Mouse (Mus musculus): ENCODE measurements around the gene Rnaset2a. TPM values are rescaled to one million over a fixed set of nuclear protein-coding genes. Genes with fewer than 3 reads are reported as not detected.
"Not testable (repeated sequence)": the region's sequence is repeated elsewhere in the genome, so short reads cannot be mapped to it uniquely, and the experiment has no call there.

Rnaset2a gene
- total and polyA plus RNA-seq, 2 experiments from 2014 or later = 15.1 to 17.4 TPM

- 90% methylated on average over 5 of the region's 5 CpGs for WGBS
- Histone ChIP-seq H3K4me3 (ENCODE audit: low read depth, low read length) (no peak overlapping the region), H3K36me3 (ENCODE audit: insufficient read depth, low read length) (peaks cover 53% of the 10 kb centered on the region), H3K4me1 (ENCODE audit: insufficient read depth, low read length) (no peaks in the 10 kb centered on the region), H3K9ac (replicated peaks; ENCODE audit: low read length, poor library complexity, severe bottlenecking) (no peak overlapping the region), H3K9me3 (ENCODE audit: low read length) (no peaks in the 10 kb centered on the region), H3K4me2 (ENCODE audit: low read depth, low read length, poor library complexity, severe bottlenecking) (no peak overlapping the region), H3K27ac (ENCODE audit: low read depth, low read length) (no peak overlapping the region), H3K27me3 (ENCODE audit: insufficient read depth, low read length) (no peaks in the 10 kb centered on the region)
- no peak for DNase-seq (ENCODE audit: low spot score)
- no peak for TF ChIP-seq CTCF (IDR thresholded peaks at IDR 0.05)
- ATAC-seq (ENCODE audit: low FRiP score) = no peak
Observed at GRCm38 (mm10) chr17:8183815-8184214, 35.9 kb upstream of the Rnaset2a start.

DNA sequence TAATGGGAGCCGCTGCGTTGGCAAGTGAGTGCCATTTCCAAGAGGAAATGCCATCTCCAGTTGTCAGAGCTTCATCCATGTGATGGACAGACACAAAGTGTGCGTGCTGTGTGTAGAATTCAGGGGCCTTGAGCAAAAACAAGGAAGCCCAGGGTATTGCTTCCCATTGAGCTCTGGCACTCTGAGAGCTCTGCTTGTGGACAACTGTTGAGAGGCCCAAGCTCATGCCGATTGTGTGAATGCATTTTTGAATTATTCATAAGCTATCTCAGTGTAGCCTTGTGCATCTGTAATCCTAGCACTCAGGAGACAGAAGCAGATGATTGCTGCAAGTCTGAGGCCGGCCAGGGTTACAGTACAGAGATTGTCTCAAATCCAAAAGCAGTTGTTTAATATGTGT lies 29.2 kb upstream of the Rnaset2a start:
- Histone ChIP-seq H3K4me1 (ENCODE audit: insufficient read depth, low read length) (no peaks in the 10 kb centered on the region), H3K27me3 (ENCODE audit: insufficient read depth, low read length) (no peaks in the 10 kb centered on the region), H3K4me2 (ENCODE audit: low read depth, low read length, poor library complexity, severe bottlenecking) (no peak overlapping the region), H3K4me3 (ENCODE audit: low read depth, low read length) (no peak overlapping the region), H3K9ac (replicated peaks; ENCODE audit: low read length, poor library complexity, severe bottlenecking) (no peak overlapping the region), H3K36me3 (ENCODE audit: insufficient read depth, low read length) (peaks cover 48% of the 10 kb centered on the region), H3K9me3 (ENCODE audit: low read length) (no peaks in the 10 kb centered on the region), H3K27ac (ENCODE audit: low read depth, low read length) (no peak overlapping the region)
- peak; percentile 62 for DNase-seq (ENCODE audit: low spot score)
- ATAC-seq (ENCODE audit: low FRiP score) = peak; percentile 65; the same call in 1 of the 2 replicates
- WGBS = 34% methylated on average over 5 of the region's 5 CpGs
- TF ChIP-seq CTCF (IDR thresholded peaks at IDR 0.05) = no peak

DNA sequence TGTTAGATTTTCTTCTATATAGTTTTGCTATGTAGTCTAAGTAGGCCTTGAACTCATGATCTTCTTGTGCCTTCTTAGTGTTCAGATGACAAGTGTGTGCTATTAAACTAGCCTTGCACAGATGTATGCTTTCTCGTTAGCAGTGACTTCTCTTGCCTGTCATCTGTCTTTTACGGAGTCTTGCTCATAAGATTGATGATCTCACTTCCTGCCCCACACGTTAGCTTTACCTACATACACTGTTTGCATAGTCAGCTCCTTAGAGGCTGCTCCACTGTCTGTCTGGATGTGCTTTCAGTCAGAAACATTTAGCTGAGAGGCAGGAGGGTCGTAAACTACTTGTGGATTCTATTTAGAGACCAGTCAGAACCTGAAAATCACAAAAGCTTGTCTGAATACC lies 23.2 kb upstream of the Rnaset2a start:
- Histone ChIP-seq H3K4me1 (ENCODE audit: insufficient read depth, low read length) (no peaks in the 10 kb centered on the region), H3K9ac (replicated peaks; ENCODE audit: low read length, poor library complexity, severe bottlenecking) (no peak overlapping the region), H3K4me2 (ENCODE audit: low read depth, low read length, poor library complexity, severe bottlenecking) (no peak overlapping the region), H3K36me3 (ENCODE audit: insufficient read depth, low read length) (peaks cover 44% of the 10 kb centered on the region), H3K4me3 (ENCODE audit: low read depth, low read length) (no peak overlapping the region), H3K27ac (ENCODE audit: low read depth, low read length) (no peak overlapping the region), H3K27me3 (ENCODE audit: insufficient read depth, low read length) (no peaks in the 10 kb centered on the region), H3K9me3 (ENCODE audit: low read length) (no peaks in the 10 kb centered on the region)
- 87% methylated on average over 4 of the region's 4 CpGs for WGBS
- DNase-seq (ENCODE audit: low spot score) = no peak
- no peak for ATAC-seq (ENCODE audit: low FRiP score)
- no peak for TF ChIP-seq CTCF (IDR thresholded peaks at IDR 0.05)

GRCm38 (mm10) chr17:8170331-8170730 lies 22.4 kb upstream of the Rnaset2a start:
- Histone ChIP-seq H3K27ac (ENCODE audit: low read depth, low read length) (no peak overlapping the region), H3K4me2 (ENCODE audit: low read depth, low read length, poor library complexity, severe bottlenecking) (no peak overlapping the region), H3K4me3 (ENCODE audit: low read depth, low read length) (no peak overlapping the region), H3K9ac (replicated peaks; ENCODE audit: low read length, poor library complexity, severe bottlenecking) (no peak overlapping the region), H3K9me3 (ENCODE audit: low read length) (no peaks in the 10 kb centered on the region), H3K27me3 (ENCODE audit: insufficient read depth, low read length) (no peaks in the 10 kb centered on the region), H3K36me3 (ENCODE audit: insufficient read depth, low read length) (peaks cover 40% of the 10 kb centered on the region), H3K4me1 (ENCODE audit: insufficient read depth, low read length) (no peaks in the 10 kb centered on the region)
- ATAC-seq (ENCODE audit: low FRiP score) (no peak), DNase-seq (ENCODE audit: low spot score) (no peak)
- 94% methylated on average over 7 of the region's 7 CpGs for WGBS
- no peak for TF ChIP-seq CTCF (IDR thresholded peaks at IDR 0.05)

- H3K36me3 ChIP-seq (ENCODE audit: insufficient read depth, low read length) = peaks cover 22% of the 10 kb centered on the region
- not testable (repeated sequence) for DNase-seq (ENCODE audit: low spot score); H3K27me3 ChIP-seq (ENCODE audit: insufficient read depth, low read length); H3K9ac ChIP-seq (replicated peaks; ENCODE audit: low read length, poor library complexity, severe bottlenecking); H3K9me3 ChIP-seq (ENCODE audit: low read length); H3K27ac ChIP-seq (ENCODE audit: low read depth, low read length); H3K4me1 ChIP-seq (ENCODE audit: insufficient read depth, low read length); ATAC-seq (ENCODE audit: low FRiP score); H3K4me3 ChIP-seq (ENCODE audit: low read depth, low read length); H3K4me2 ChIP-seq (ENCODE audit: low read depth, low read length, poor library complexity, severe bottlenecking)
- 95% methylated on average over 6 of the region's 8 CpGs for WGBS
Observed at GRCm38 (mm10) chr17:8167436-8167835, 19.5 kb upstream of the Rnaset2a start.

DNA sequence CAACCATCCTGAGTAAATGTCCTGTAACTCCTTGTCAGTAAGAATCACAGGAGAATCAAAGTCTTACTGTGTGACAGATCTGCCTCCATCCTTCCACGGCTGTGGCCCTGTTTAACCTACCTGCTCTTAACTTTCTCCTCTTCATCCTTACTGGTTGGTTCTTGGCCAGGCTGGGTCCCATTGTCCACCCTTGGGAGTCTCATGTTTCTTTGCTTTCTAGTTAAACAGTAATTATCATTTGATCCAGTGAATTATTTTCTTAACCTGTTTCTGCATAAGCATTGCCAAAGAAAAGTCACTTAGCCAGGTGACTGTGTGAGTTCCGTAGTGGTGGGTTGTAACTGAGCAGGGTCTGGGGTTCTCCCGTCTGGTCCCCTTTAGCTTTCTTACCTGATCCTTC lies 18.6 kb upstream of the Rnaset2a start:
- H3K27ac ChIP-seq (ENCODE audit: low read depth, low read length); H3K4me1 ChIP-seq (ENCODE audit: insufficient read depth, low read length); H3K4me3 ChIP-seq (ENCODE audit: low read depth, low read length); H3K9ac ChIP-seq (replicated peaks; ENCODE audit: low read length, poor library complexity, severe bottlenecking); H3K27me3 ChIP-seq (ENCODE audit: insufficient read depth, low read length); ATAC-seq (ENCODE audit: low FRiP score); H3K9me3 ChIP-seq (ENCODE audit: low read length); DNase-seq (ENCODE audit: low spot score): not testable (repeated sequence)
- 80% methylated on average over 1 of the region's 3 CpGs for WGBS
- Histone ChIP-seq H3K4me2 (ENCODE audit: low read depth, low read length, poor library complexity, severe bottlenecking) (peak overlapping the region; percentile 18; the same call in 1 of the 2 replicates), H3K36me3 (ENCODE audit: insufficient read depth, low read length) (peaks cover 14% of the 10 kb centered on the region)

DNA sequence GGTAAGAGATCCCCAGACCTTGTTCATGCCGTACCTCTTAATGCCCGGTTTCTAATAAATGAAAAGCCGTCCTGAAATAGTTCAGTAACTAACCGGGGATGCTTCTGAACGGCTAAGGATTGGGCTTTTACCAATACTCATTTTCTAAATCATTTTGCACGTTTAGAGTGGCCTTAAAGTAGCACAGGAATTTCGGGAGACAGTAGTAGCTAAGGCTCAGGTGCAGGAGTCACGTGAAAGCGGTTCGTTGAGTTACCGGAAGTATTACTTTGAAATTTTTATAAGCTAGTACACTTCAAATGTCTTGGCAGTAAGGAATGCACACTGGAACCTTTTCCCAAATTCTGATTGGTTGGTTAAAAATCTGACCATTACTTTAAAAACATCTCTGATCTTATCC lies 18.1 kb upstream of the Rnaset2a start:
- H3K9me3 ChIP-seq (ENCODE audit: low read length); H3K4me1 ChIP-seq (ENCODE audit: insufficient read depth, low read length); H3K27ac ChIP-seq (ENCODE audit: low read depth, low read length); DNase-seq (ENCODE audit: low spot score); H3K9ac ChIP-seq (replicated peaks; ENCODE audit: low read length, poor library complexity, severe bottlenecking); H3K36me3 ChIP-seq (ENCODE audit: insufficient read depth, low read length); H3K27me3 ChIP-seq (ENCODE audit: insufficient read depth, low read length); ATAC-seq (ENCODE audit: low FRiP score): not testable (repeated sequence)
- WGBS = 2% methylated on average over 10 of the region's 11 CpGs
- Histone ChIP-seq H3K4me3 (ENCODE audit: low read depth, low read length) (peak overlapping the region; percentile 40), H3K4me2 (ENCODE audit: low read depth, low read length, poor library complexity, severe bottlenecking) (peak overlapping the region; percentile 34; the same call in 1 of the 2 replicates)

DNA sequence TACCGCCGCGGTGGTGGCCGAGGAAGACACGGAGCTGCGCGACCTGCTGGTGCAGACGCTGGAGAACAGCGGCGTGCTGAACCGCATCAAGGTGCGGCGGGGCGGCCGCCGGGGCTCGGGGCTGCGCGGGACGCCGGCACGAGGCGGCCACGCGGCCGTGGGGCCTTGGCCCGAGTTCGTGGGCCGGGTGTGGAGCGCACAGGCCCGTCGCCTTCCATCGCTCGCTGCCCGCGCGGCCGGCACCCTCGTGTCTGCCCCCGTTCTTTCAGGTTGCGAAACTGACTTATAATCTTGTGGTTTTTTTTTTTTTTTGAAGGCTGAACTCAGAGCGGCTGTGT lies 17.7 kb upstream of the Rnaset2a start:
- H3K4me1 ChIP-seq (ENCODE audit: insufficient read depth, low read length); H3K27me3 ChIP-seq (ENCODE audit: insufficient read depth, low read length); H3K9me3 ChIP-seq (ENCODE audit: low read length); ATAC-seq (ENCODE audit: low FRiP score); H3K27ac ChIP-seq (ENCODE audit: low read depth, low read length); H3K9ac ChIP-seq (replicated peaks; ENCODE audit: low read length, poor library complexity, severe bottlenecking); DNase-seq (ENCODE audit: low spot score); H3K36me3 ChIP-seq (ENCODE audit: insufficient read depth, low read length): not testable (repeated sequence)
- 3% methylated on average over 31 of the region's 42 CpGs for WGBS
- Histone ChIP-seq H3K4me2 (ENCODE audit: low read depth, low read length, poor library complexity, severe bottlenecking) (peak overlapping the region; percentile 34; the same call in 1 of the 2 replicates), H3K4me3 (ENCODE audit: low read depth, low read length) (peak overlapping the region; percentile 40)

Data from midbrain, postnatal 0 days (tissue).